Mouse (Mus musculus) heart, postnatal 0 days (tissue): ENCODE results near the gene 1700123O20Rik. TPM values are rescaled to one million over a fixed set of nuclear protein-coding genes. Genes with fewer than 3 reads are reported as not detected.

ENCODE experiments used
- ATAC-seq: fragments of 200-750 bp; cut with Nextera tagmentation; 2 replicates; pipeline ENCODE4 v1.8.0; 2017; ENCODE audit warnings: low read depth, moderate number of reproducible peaks, moderate library complexity; ENCODE audit not compliant: insufficient read depth
- DNase-seq: peaks from one replicate; pipeline ENCODE4 v3.0.0-alpha.2; 2016; ENCODE audit warnings: low spot score
- H3K27ac ChIP-seq: fragments of 300-500 bp; sonication (generic); 2 replicates; pipeline ENCODE4 v1.5.1; 2014; ENCODE audit warnings: low read depth, mild to moderate bottlenecking
- H3K27me3 ChIP-seq: fragments of 300-500 bp; sonication (generic); 2 replicates; pipeline ENCODE4 v1.6.1; 2014; ENCODE audit warnings: low read length, mixed read lengths; ENCODE audit not compliant: control insufficient read depth, insufficient read depth
- H3K36me3 ChIP-seq: fragments of 300-500 bp; sonication (generic); replicated peaks from 2 replicates; pipeline ENCODE4 v1.6.1; 2014; ENCODE audit warnings: low read length, mixed read lengths; ENCODE audit not compliant: control insufficient read depth, insufficient read depth
- H3K4me1 ChIP-seq: fragments of 300-500 bp; sonication (generic); 2 replicates; pipeline ENCODE4 v1.6.1; 2014; ENCODE audit warnings: antibody characterized with exemption; ENCODE audit not compliant: control insufficient read depth, insufficient read depth
- H3K4me2 ChIP-seq: fragments of 300-500 bp; sonication (generic); 2 replicates; pipeline ENCODE4 v1.6.1; 2014; ENCODE audit warnings: low read depth, mild to moderate bottlenecking, low read length, moderate library complexity
- H3K4me3 ChIP-seq: fragments of 300-500 bp; sonication (generic); 2 replicates; pipeline ENCODE4 v1.5.1; 2014; ENCODE audit warnings: low read depth, low read length
- H3K9ac ChIP-seq: fragments of 300-500 bp; sonication (generic); replicated peaks from 2 replicates; pipeline ENCODE4 v1.6.1; 2014; ENCODE audit warnings: low read depth, low read length, mixed read lengths
- H3K9me3 ChIP-seq: fragments of 300-500 bp; sonication (generic); replicated peaks from 2 replicates; pipeline ENCODE4 v1.6.1; 2016; ENCODE audit warnings: low read length; ENCODE audit not compliant: control insufficient read depth
- CTCF ChIP-seq: IDR thresholded peaks from 2 replicates; pipeline ENCODE4 v1.5.1; 2016; ENCODE audit warnings: antibody characterized with exemption, control low read depth, low read depth
- EP300 ChIP-seq: IDR thresholded peaks from 2 replicates; pipeline ENCODE4 v1.6.1; 2016; ENCODE audit warnings: antibody characterized with exemption, low read depth
- WGBS: fragments of 180-500 bp; shearing (Covaris S2); extraction: QIAGEN DNeasy Blood & Tissue Kit; methylation state at CpG from one replicate; pipeline ENCODE4 v1.1.7; 2014; 5-methylcytosine and 5-hydroxymethylcytosine counted together
- polyA plus RNA-seq: library from polyadenylated mRNA; unstranded; fragments of >200 nt; fragmentation: Nextera tagmentation; extraction: Ambion mirVana; gene quantifications from 2 replicates; pipeline ENCODE4 v1.2.1, GENCODE M21; 2015
- total RNA-seq: library from RNA; depleted of rRNA; stranded (reverse); fragments of >200 nt; gene quantifications from 2 replicates; pipeline ENCODE4 v1.2.3, GENCODE M21; 2014; ENCODE audit warnings: low replicate concordance

The 1700123O20Rik gene
- total and polyA plus RNA-seq, 2 experiments from 2014 or later, result 15.4 to 40.8 TPM

DNA sequence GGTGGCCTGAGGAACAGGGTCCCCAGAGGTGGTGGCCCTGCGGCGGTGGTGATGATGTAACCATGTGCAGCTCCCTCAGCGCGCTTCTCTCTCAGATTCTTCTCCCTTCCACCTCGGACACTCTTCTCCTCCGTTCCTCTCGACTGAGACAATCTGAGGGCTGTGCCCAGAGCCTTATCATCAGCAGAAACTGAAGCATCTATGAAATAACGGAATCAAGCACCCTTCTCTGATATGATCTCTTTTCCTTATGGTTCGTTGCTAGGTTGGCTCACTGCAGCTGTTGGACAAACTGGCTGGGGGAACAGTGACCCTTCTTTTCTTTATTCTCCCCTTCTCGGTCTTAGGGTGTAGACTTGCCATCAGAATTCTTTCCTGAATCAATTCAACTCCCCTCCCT is 17.2 kb downstream of the 1700123O20Rik start:
- Histone ChIP-seq H3K27me3 (no peaks in the 10 kb centered on the region), H3K4me1 (peaks cover 22% of the 10 kb centered on the region), H3K4me3 (no peak overlapping the region), H3K9me3 (no peaks in the 10 kb centered on the region), H3K9ac (no peak overlapping the region), H3K4me2 (no peak overlapping the region), H3K27ac (no peak overlapping the region), H3K36me3 (no peaks in the 10 kb centered on the region)
- 52% methylated on average over 10 of the region's 10 CpGs for WGBS
- ATAC-seq (no peak), DNase-seq (no peak)
- TF ChIP-seq EP300 (no peak), CTCF (no peak)

DNA sequence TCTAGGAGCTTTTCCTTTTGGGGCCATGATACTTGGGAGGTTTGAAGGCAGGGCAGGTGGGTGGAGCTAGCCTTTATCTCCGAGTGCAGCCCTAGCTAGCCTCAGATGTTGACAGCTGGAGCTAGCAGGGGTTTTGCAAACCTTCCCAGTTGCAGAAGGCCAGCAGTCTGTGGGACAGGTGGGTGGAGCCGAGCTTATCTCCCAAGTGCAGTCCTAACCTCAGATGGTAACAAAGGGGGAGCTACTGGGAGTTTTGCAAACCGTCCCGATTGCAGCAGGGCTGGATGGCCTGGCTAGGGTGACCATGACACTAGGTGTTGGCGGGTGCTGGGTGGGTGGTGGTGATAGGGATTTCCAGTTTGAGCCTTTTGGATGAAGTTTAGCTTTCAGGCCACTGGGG is 19.8 kb downstream of the 1700123O20Rik start:
- ATAC-seq (no peak), DNase-seq (no peak)
- Histone ChIP-seq H3K4me2 (no peak overlapping the region), H3K9me3 (no peaks in the 10 kb centered on the region), H3K4me3 (no peak overlapping the region), H3K4me1 (peaks cover 13% of the 10 kb centered on the region), H3K27ac (no peak overlapping the region), H3K27me3 (no peaks in the 10 kb centered on the region), H3K36me3 (no peaks in the 10 kb centered on the region), H3K9ac (no peak overlapping the region)
- 18% methylated on average over 5 of the region's 5 CpGs for WGBS
- TF ChIP-seq EP300 (no peak), CTCF (no peak)

DNA sequence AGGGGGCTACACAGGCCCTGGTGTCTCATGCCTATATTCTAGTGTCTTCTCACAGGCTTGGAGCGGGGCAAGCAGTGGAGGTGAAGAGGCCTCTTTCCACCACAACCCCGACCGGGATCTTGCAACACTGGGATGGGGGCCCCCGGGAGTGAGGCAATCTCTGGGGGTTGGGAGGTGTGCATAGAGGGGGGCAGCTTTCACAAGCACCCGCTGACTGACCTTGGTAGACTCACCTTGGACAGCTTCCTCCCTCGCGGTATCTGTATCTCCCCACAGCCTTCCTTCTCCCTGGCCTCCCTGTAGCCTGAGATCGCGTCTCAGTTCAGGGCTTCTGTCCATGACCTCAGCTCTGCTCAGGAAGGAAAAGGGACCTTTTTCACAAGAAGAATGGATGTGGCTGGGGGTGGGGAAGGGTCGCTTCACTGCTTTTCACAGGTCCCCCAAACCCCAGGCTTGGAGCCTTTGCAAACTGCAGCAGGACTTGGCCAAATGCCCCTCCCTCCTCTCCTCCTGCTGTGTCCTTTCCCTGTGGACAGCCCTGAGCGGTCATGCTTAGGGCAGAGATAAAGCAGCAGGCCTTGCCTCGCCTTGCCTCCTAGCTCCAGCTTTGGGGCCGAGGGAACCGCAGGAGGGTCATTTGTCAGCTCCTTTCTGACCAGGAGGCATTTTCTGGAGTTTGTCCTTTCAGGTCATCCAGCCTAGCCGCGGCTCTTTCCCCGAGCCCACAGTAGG is 20.7 kb downstream of the 1700123O20Rik start:
- TF ChIP-seq CTCF (no peak), EP300 (no peak)

DNA sequence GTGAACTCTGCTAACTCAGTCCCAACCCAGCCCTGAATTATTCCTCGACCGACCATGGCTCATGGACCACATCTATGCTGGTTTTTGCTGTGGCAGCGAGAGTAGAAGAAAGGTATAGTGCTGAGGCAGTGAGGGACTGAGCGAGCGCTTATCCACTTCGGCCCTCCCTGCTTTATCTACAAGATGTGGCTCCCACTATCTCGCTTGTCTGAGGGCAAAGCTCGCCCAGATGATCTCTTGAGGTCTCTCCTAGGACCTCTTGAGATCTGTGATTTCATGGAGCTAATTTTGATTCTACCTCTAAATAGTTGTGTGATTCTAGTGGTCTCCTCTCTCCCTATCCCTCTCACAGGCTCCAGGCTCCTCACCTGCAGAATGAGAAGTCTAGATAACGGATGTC is 23.0 kb downstream of the 1700123O20Rik start:
- 78% methylated on average over 9 of the region's 9 CpGs for WGBS
- no peak overlapping the region for H3K9ac ChIP-seq
- peaks cover 13% of the 10 kb centered on the region for H3K4me1 ChIP-seq
- H3K36me3 ChIP-seq, result no peaks in the 10 kb centered on the region
- no peak overlapping the region for H3K27ac ChIP-seq
- no peaks in the 10 kb centered on the region for H3K9me3 ChIP-seq
- H3K4me2 ChIP-seq, result no peak overlapping the region
- TF ChIP-seq EP300 (no peak), CTCF (no peak)
- no peak overlapping the region for H3K4me3 ChIP-seq
- H3K27me3 ChIP-seq, result no peaks in the 10 kb centered on the region
- ATAC-seq, result no peak
- DNase-seq, result no peak

More for the DNA sequence above, 20.7 kb downstream of the 1700123O20Rik start:
- ATAC-seq (peak; percentile 53; the same call in 1 of the 2 replicates), DNase-seq (peak; percentile 29)
- H3K36me3 ChIP-seq, result no peaks in the 10 kb centered on the region
- H3K9me3 ChIP-seq, result no peaks in the 10 kb centered on the region
- WGBS, result 23% methylated on average over 17 of the region's 17 CpGs
- H3K9ac ChIP-seq, result 0 out of 2 replicates have a peak overlapping the region, but pooled peaks have one; percentile 22
- H3K27me3 ChIP-seq, result no peaks in the 10 kb centered on the region
- no peak overlapping the region for H3K27ac ChIP-seq
- H3K4me2 ChIP-seq, result no peak overlapping the region
- H3K4me3 ChIP-seq, result no peak overlapping the region
- H3K4me1 ChIP-seq, result peaks cover 13% of the 10 kb centered on the region

DNA sequence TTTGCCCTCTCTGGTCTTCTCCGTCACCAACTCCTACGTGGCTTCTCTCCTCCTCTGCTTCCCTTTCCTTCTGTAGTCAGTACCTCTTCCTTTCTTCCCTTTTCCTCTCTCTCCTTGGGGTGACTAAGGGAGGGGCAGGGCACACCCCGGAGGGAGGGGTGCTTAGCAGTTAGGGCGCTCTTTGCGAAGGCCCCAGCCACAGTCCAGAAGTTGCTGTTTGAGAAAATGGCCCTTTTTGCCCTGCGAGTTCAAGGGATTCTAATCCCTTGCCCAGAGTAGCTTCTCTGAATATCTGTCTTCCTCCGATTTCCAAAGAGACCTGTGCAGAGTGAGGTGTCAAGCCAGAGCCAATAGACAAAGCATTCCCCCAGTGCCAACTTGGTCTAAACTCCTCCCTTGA is 26.1 kb downstream of the 1700123O20Rik start, which contains the start of gene Cebpe:
Cebpe (minus strand) TSS at position 101 of the 400 bp plus-strand sequence.
- 82% methylated on average over 7 of the region's 7 CpGs for WGBS
- H3K27ac ChIP-seq, result no peak within 1 kb of the TSS

More for the DNA sequence above, 26.1 kb downstream of the 1700123O20Rik start, which contains the start of gene Cebpe:
- H3K27me3 ChIP-seq, result 0 out of 2 replicates have a peak, but pooled peaks cover 3% of the 10 kb centered on the region
- no peaks in the 10 kb centered on the region for H3K9me3 ChIP-seq
- DNase-seq (no peak), ATAC-seq (no peak)
- H3K9ac ChIP-seq, result no peak within 1 kb of the TSS
- TF ChIP-seq EP300, result no peak
- TF ChIP-seq CTCF, result no peak
- no peak within 1 kb of the TSS for H3K4me3 ChIP-seq
- H3K4me1 ChIP-seq, result no peaks in the 10 kb centered on the region; the same call in 1 of the 2 replicates
- H3K36me3 ChIP-seq, result no peaks in the 10 kb centered on the region
- no peak within 1 kb of the TSS for H3K4me2 ChIP-seq
